Mouse (Mus musculus): ENCODE measurements around the gene Olfr883.
A peak's percentile ranks its signal among the peaks of the same experiment; 100 is the strongest.

The Olfr883 gene

GRCm38 (mm10) chr9:38025508-38025907 is at the start of gene Olfr883:
TSS of gene Olfr883 (plus strand) at chr9:38025808.
- DNase-seq (ENCODE audit: low read depth, low spot score) = no peak

DNA sequence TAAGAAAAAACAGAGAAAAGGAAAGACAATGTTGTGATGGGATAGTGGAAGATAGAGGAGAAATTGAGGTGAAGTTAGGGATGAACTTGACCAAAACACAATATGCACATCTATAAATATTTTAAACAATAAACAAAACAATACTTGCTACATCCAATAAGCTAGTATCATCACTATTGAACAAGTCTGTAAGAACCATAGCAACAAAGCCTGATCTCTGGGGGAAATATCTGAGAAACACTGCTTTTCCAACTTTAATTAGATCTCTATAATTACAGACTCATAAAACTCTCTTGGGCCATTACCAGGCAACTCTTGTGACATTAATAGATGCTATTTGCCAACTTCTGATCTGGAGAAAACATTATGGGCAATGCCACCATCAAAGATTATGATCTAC is 34.1 kb upstream of the Olfr883 start, which contains the start of gene Olfr881:
TSS of gene Olfr881 (plus strand) at position 301 of the 400 bp plus-strand sequence.
- DNase-seq (ENCODE audit: low read depth, low spot score) = no peak

GRCm38 (mm10) chr9:37998581-37999204 is 26.9 kb upstream of the Olfr883 start:
- peak; percentile 29 for DNase-seq (ENCODE audit: low read depth, low spot score)

GRCm38 (mm10) chr9:38000021-38000420 is 25.6 kb upstream of the Olfr883 start:
- no peak for DNase-seq (ENCODE audit: low read depth, low spot score)

DNA sequence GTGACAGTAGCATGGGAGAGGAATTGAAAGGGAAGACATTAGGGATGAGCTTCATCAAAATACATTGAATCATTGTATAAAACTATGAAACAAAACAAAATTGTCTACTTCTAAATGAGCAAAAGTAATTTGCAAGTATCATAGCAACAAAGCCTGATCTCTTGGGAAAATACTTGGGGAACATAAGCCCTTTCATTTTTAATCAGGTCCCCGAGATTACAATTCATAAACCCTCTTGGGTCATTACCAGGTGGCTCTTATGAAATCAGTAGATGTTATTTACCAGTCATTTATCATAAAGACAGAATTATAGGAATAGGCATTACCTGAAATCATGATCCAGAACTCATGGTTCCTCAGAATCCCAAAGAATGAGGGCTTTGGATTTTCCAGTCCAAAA is 20.6 kb downstream of the Olfr883 start, which contains the start of gene Olfr884:
TSS of gene Olfr884 (plus strand) at position 301 of the 400 bp plus-strand sequence.
- DNase-seq (ENCODE audit: low read depth, low spot score) = no peak

GRCm38 (mm10) chr9:38061022-38061421 is 35.4 kb downstream of the Olfr883 start, which contains the start of gene Olfr885:
TSS of gene Olfr885 (plus strand) at chr9:38061322.
- DNase-seq (ENCODE audit: low read depth, low spot score) = no peak

Data from R1 (cell line).